Mouse (Mus musculus): Measurements from ENCODE around the gene Tmprss6.

GRCm38 (mm10) chr15:78462981-78463380, 5.5 kb downstream of the Tmprss6 start:
- TF ChIP-seq GATA1 (IDR thresholded peaks at IDR 0.05; ENCODE audit: borderline replicate concordance, low read length), result no peak
- no peak for TF ChIP-seq FLI1 (IDR thresholded peaks at IDR 0.05; ENCODE audit: low read length)
